ENCODE assay signal across 27 mouse cellular contexts in the genomic region with DNA sequence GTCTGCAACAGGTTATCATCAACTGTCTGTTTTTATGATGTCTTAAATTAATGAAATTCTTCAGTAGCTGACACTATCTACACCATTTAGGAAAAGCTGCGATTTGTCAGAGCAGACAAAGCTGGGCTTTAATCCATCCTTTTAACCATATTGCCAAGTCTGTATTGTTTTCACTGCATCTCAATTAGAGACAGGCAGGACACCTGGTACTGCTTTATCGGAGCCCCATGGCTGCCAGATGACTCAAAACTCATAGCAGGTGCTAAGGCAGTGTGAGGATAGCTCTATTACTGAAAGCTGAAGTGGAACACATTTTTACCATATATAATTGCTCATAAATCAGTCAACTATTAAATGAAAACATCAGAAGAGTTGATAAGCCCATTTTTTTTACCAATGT. TPM values are rescaled to one million over a fixed set of nuclear protein-coding genes. Genes with fewer than 3 reads are reported as not detected.
A peak's percentile ranks its signal among the peaks of the same experiment; 100 is the strongest.
DNase-seq lines count a peak whose midpoint lies in the region; ATAC-seq lines count a peak whose summit lies in the region.
"Had no signal": no experiment of that assay in that cellular context is flagged by ENCODE, and none has a peak within 500 bp of the region (broad histone marks: within the 10 kb centered on the region; RNA-seq: fewer than 3 reads in every experiment).

No protein-coding gene starts in this region.

- no peaks in the 10 kb centered on the region for H3K27me3 ChIP-seq in forebrain, embryonic 15.5 days
- no peaks in the 10 kb centered on the region for H3K27me3 ChIP-seq in forebrain, embryonic 13.5 days
- H3K27me3 ChIP-seq in forebrain, embryonic 16.5 days (replicated peaks; ENCODE audit: control insufficient read depth, insufficient read depth, low read length) = no peaks in the 10 kb centered on the region
- H3K27me3 ChIP-seq: heart, embryonic 13.5 days; intestine, embryonic 15.5 days; megakaryocyte, embryonic 14.5 days had no signal

- H3K4me2 ChIP-seq in forebrain, embryonic 15.5 days (replicated peaks) = no peak overlapping the region
- H3K4me2 ChIP-seq in forebrain, embryonic 13.5 days = no peak overlapping the region
- H3K4me2 ChIP-seq in forebrain, embryonic 16.5 days (ENCODE audit: low read length) = no peak overlapping the region
- H3K4me2 ChIP-seq: heart, embryonic 13.5 days; intestine, embryonic 15.5 days had no signal

- H3K27ac ChIP-seq in forebrain, embryonic 15.5 days (replicated peaks) = no peak overlapping the region
- H3K27ac ChIP-seq in forebrain, embryonic 13.5 days = no peak overlapping the region
- H3K27ac ChIP-seq in forebrain, embryonic 16.5 days (ENCODE audit: low read length) = no peak overlapping the region
- H3K27ac ChIP-seq: heart, embryonic 13.5 days; intestine, embryonic 15.5 days; limb, embryonic 10.5 days had no signal

- peaks cover 13% of the 10 kb centered on the region for H3K4me1 ChIP-seq in forebrain, embryonic 15.5 days
- peaks cover 17% of the 10 kb centered on the region for H3K4me1 ChIP-seq in forebrain, embryonic 13.5 days
- H3K4me1 ChIP-seq in forebrain, embryonic 16.5 days (replicated peaks; ENCODE audit: control insufficient read depth, insufficient read depth, low read length) = peaks cover 10% of the 10 kb centered on the region
- H3K4me1 ChIP-seq: intestine, embryonic 15.5 days had no signal

- 0 out of 2 replicates have a peak, but pooled peaks have one; percentile 50 for ATAC-seq in forebrain, embryonic 15.5 days (replicated peaks)
- no peak for ATAC-seq in forebrain, embryonic 13.5 days
- ATAC-seq in forebrain, embryonic 16.5 days = 0 out of 2 replicates have a peak, but pooled peaks have one; percentile 18
- ATAC-seq: intestine, embryonic 15.5 days; liver, postnatal 0 days had no signal

- H3K9me3 ChIP-seq in forebrain, embryonic 15.5 days = no peaks in the 10 kb centered on the region
- H3K9me3 ChIP-seq in forebrain, embryonic 13.5 days (replicated peaks) = no peaks in the 10 kb centered on the region
- H3K9me3 ChIP-seq in forebrain, embryonic 16.5 days (ENCODE audit: control insufficient read depth, low read length) = no peaks in the 10 kb centered on the region
- H3K9me3 ChIP-seq: G1E; heart, embryonic 13.5 days; intestine, embryonic 15.5 days; limb, embryonic 10.5 days; megakaryocyte, embryonic 14.5 days had no signal

- no peak overlapping the region for H3K4me3 ChIP-seq in forebrain, embryonic 15.5 days
- H3K4me3 ChIP-seq in forebrain, embryonic 13.5 days = no peak overlapping the region
- H3K4me3 ChIP-seq in forebrain, embryonic 16.5 days (replicated peaks; ENCODE audit: low read length) = no peak overlapping the region
- H3K4me3 ChIP-seq: erythroblast, embryonic 14.5 days; heart, embryonic 13.5 days; intestine, embryonic 15.5 days; limb, embryonic 10.5 days; megakaryocyte, embryonic 14.5 days had no signal

- no peaks in the 10 kb centered on the region for H3K36me3 ChIP-seq in forebrain, embryonic 15.5 days
- no peaks in the 10 kb centered on the region for H3K36me3 ChIP-seq in forebrain, embryonic 13.5 days (ENCODE audit: poor library complexity, severe bottlenecking)
- H3K36me3 ChIP-seq in forebrain, embryonic 16.5 days (ENCODE audit: control insufficient read depth, insufficient read depth) = no peaks in the 10 kb centered on the region
- H3K36me3 ChIP-seq: heart, embryonic 13.5 days; intestine, embryonic 15.5 days; limb, embryonic 10.5 days had no signal

- peak; percentile 24 for DNase-seq in cerebellum, adult 9-10 months
- no peak for DNase-seq in cerebellum, adult 11 months
- peak; percentile 33 for DNase-seq in layer of hippocampus, adult 9-11 months
- DNase-seq in layer of hippocampus, adult 9-10 months (ENCODE audit: low spot score) = no peak
- no peak for DNase-seq in heart, postnatal 4 days
- DNase-seq: adrenal gland, postnatal 14 days; cerebellum, adult 8-10 months; gastrocnemius, postnatal 10 days; heart, adult 18-20 months; kidney, postnatal 4 days; liver, postnatal 0 days; right cerebral cortex, adult 18-20 months; thymus, postnatal 14 days had no signal

- WGBS in forebrain, embryonic 15.5 days = 17% methylated on average over 2 of the region's 2 CpGs
- 19% methylated on average over 2 of the region's 2 CpGs for WGBS in forebrain, embryonic 13.5 days
- WGBS in forebrain, embryonic 16.5 days = 13% methylated on average over 2 of the region's 2 CpGs

- H3K9ac ChIP-seq in forebrain, embryonic 15.5 days (replicated peaks) = no peak overlapping the region
- no peak overlapping the region for H3K9ac ChIP-seq in forebrain, embryonic 13.5 days
- H3K9ac ChIP-seq in forebrain, embryonic 16.5 days (replicated peaks; ENCODE audit: low read depth, low read length) = no peak overlapping the region
- H3K9ac ChIP-seq: heart, embryonic 13.5 days; intestine, embryonic 15.5 days; liver, postnatal 0 days had no signal

RNA-seq across cellular contexts. Expression of a gene that starts 21.1 kb away (rescaled TPM):
- 2.1 and 2.5 TPM in 2 replicates for polyA plus RNA-seq in forebrain, embryonic 15.5 days (2015; fragmentation: Nextera tagmentation; extraction: Ambion mirVana)
- polyA plus RNA-seq in forebrain, embryonic 13.5 days (2015; fragmentation: Nextera tagmentation; extraction: Ambion mirVana) = 1.1 and 2.4 TPM in 2 replicates
- polyA plus RNA-seq in forebrain, embryonic 16.5 days (2015; fragmentation: Nextera tagmentation; extraction: Ambion mirVana) = 1.6 and 1.7 TPM in 2 replicates
- not detected for total RNA-seq in heart, postnatal 4 days (2021)
- total RNA-seq: gastrocnemius, postnatal 10 days; heart, adult 18-20 months; heart, postnatal 25 days; liver, adult 2 months; monocyte, adult 5-6 weeks had no signal
- polyA plus RNA-seq: erythroblast, embryonic 14.5 days; G1E; liver, adult 2 months; small intestine, adult 2 months had no signal

RNA-seq across cellular contexts. Expression of a gene that starts 55.3 kb away (rescaled TPM):
- not detected in 2 replicates for polyA plus RNA-seq in forebrain, embryonic 15.5 days (2015; fragmentation: Nextera tagmentation; extraction: Ambion mirVana)
- not detected in 2 replicates for polyA plus RNA-seq in forebrain, embryonic 13.5 days (2015; fragmentation: Nextera tagmentation; extraction: Ambion mirVana)
- polyA plus RNA-seq in forebrain, embryonic 16.5 days (2015; fragmentation: Nextera tagmentation; extraction: Ambion mirVana) = not detected in 2 replicates
- not detected for total RNA-seq in heart, postnatal 4 days (2021)
- total RNA-seq: adrenal gland, postnatal 14 days; gastrocnemius, postnatal 10 days; heart, adult 18-20 months; heart, postnatal 25 days; liver, adult 2 months; monocyte, adult 5-6 weeks had no signal
- polyA plus RNA-seq: heart, embryonic 13.5 days; kidney, embryonic 14.5 days; limb, embryonic 10.5 days; liver, adult 2 months; liver, postnatal 0 days; small intestine, adult 2 months had no signal

Comparison
In these comparisons a context has a peak if more than half of its experiments do, and no peak if none do; other contexts are left out.
1. DNase-seq: peak in cerebellum, adult 9-10 months (single experiment) and layer of hippocampus, adult 9-11 months (single experiment); none in cerebellum, adult 11 months (single experiment), layer of hippocampus, adult 9-10 months (single experiment) and heart, postnatal 4 days (single experiment).